Mouse (Mus musculus): ENCODE measurements around the gene Cdk2ap2.

Gene Cdk2ap2

GRCm38 (mm10) chr19:4094774-4095303 is 2.1 kb upstream of the Cdk2ap2 start:
- no peak for DNase-seq (ENCODE audit: low spot score)

- no peak for DNase-seq (ENCODE audit: low spot score)
Observed at GRCm38 (mm10) chr19:4095802-4096201, 1.2 kb upstream of the Cdk2ap2 start.

GRCm38 (mm10) chr19:4097441-4097825 is 451 bp downstream of the Cdk2ap2 start:
- DNase-seq (ENCODE audit: low spot score): peak; percentile 91

- no peak for DNase-seq (ENCODE audit: low spot score)
Observed at GRCm38 (mm10) chr19:4098426-4098825, 1.4 kb downstream of the Cdk2ap2 start.

DNA sequence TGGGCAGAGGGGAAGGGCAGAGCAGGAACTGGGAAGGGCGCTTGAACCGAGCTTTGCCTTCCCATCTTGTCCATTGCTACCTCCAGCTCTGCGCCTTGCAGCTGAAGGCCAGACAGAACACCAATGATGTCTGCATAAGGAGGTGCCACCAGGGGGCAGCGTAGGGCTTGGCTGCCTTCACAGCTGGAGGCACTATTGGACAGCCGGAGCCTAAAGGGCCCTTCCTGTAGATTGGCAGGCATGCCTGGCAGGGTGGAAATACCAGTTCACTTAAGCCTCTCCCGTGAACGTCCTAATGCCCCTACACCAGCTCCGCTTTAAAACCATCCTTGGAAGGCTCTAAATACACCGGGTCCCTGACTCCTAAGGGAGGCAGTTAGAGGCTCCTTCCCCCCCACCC is 2.1 kb downstream of the Cdk2ap2 start:
- DNase-seq (ENCODE audit: low spot score): peak; percentile 95

DNA sequence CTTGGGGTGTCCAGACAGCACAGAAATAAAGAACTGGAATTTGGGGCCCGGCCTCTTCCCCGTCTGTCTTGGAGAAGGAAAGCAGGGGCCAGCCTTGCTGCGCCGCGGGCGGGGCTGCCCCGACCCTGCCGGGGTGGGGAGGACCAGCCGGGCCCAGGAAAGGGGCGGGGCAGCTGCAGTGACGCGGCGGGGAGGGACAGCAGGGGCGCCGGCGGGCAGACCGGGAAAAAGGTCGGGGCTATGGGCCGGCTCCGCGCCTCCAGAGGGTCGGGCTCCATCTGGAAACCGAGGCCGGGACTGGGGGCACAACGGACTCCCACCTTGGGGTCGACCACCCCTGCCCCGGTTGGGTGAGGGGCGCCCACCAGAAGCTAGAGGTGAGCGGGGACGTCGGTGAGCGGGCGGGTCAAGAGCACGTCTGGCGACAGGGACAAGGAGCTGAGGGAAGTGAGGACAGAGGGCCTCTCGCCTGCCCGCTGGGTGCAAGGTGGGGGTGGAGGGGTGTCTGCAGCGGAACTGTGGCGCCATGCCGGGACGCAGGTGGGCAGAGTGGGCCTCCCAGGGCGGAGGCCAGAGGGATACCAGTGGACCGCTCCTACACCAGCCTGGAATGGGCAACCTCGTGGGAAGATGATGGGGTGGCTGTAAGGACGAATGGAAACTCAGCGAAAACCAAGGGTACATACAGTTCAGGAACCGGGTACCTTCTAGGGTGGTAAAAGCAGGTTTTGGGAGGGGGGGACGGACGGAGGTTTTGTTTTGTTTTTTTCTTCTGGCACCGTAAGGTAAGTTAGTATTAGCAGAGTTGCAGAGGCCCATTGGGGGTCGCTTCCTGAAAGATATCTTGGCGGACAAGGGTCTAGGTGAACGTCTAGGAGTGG is 3.1 kb downstream of the Cdk2ap2 start, which contains the start of gene Pitpnm1:
TSS of gene Pitpnm1 (plus strand) at position 162 of the 881 bp plus-strand sequence.
- peak; percentile 83 for DNase-seq (ENCODE audit: low spot score)

- DNase-seq (ENCODE audit: low spot score): no peak
Observed at GRCm38 (mm10) chr19:4100718-4101261, 3.8 kb downstream of the Cdk2ap2 start.

DNA sequence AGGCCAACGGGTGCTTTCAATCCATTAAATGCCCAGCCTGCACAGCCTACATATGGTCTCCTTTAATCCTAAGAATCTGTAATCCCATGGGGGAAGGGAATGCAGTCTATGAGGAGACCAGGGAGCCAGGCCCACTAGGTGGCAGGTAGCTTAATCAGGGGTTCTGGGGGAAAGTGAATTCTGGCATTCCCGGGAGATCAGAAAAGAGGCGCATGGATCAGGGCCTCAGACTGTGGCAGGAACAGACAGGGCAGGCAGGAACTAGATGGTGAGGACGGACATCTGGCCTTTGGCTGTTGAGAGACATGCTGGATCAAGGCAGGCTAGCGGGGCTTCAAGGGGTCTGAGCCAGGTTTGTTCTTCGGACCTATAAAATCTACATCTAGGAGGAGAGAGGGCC is 4.5 kb downstream of the Cdk2ap2 start:
- no peak for DNase-seq (ENCODE audit: low spot score)

DNA sequence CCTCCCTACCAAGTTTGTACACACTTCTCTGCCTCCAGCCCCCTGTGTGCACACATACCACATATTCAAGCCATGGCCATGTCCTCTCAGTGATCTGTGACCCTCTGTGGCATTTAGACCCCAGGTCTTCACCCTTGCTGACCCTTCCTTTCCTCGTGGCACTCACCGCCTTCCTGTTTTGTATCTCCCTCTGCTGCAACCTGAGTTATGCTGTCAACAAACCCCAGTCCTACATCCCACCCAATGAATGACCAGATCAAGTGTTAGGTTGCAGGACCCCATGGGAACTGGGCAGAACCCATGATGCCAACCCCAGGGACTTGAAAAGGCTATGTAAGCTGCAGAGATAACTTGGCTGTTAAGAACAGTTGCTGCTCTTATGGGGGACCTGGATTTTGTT is 5.1 kb downstream of the Cdk2ap2 start:
- DNase-seq (ENCODE audit: low spot score): no peak

DNA sequence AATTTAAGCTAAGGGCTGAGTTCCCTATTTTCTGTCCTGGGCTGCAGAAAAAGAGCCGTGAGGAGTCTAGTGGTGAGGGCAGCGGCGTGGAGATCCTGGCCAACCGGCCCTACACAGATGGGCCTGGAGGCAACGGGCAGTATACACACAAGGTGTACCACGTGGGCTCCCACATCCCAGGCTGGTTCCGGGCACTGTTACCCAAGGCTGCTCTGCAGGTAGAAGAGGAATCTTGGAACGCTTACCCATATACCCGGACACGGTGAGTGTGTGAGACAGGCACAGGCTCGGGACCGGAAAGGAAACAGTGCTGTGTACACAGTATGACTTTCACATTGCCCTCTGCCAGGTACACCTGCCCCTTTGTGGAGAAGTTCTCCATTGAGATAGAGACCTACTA is 5.6 kb downstream of the Cdk2ap2 start:
- DNase-seq (ENCODE audit: low spot score): no peak

DNA sequence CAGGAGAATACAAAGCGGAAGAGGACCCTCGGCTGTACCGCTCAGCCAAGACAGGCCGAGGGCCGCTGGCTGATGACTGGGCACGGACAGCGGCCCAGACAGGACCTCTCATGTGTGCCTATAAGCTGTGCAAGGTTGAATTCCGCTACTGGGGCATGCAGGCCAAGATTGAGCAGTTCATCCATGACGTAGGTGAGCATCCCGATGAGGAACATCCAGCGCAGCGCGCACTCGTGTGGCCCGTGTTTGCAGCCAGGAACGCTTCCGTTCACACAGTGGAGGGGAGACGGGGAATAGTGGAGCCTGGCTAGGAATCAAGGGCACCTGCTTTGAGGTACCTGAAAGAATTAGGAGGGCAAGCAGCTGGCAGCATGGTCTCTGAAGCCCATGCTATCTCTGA is 6.3 kb downstream of the Cdk2ap2 start:
- DNase-seq (ENCODE audit: low spot score): no peak

- no peak for DNase-seq (ENCODE audit: low spot score)
Observed at GRCm38 (mm10) chr19:4103792-4104191, 6.8 kb downstream of the Cdk2ap2 start.

DNA sequence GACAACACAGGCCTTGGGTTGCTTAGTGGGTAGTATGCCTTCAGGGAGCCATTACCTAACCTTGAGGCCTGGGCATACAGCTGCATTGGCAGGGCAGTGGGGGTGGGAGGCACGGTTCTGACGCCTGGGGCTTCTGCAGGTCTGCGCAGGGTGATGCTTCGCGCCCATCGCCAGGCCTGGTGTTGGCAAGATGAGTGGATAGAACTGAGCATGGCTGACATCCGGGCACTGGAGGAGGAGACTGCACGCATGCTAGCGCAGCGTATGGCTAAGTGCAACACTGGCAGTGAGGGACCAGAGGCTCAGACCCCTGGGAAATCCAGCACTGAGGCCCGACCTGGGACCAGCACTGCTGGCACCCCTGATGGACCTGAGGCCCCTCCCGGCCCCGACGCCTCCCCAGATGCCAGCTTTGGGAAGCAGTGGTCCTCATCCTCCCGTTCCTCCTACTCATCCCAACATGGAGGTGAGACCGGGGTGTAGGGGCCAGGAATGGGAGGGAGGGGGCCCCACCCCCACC is 7.8 kb downstream of the Cdk2ap2 start:
- no peak for DNase-seq (ENCODE audit: low spot score)

DNA sequence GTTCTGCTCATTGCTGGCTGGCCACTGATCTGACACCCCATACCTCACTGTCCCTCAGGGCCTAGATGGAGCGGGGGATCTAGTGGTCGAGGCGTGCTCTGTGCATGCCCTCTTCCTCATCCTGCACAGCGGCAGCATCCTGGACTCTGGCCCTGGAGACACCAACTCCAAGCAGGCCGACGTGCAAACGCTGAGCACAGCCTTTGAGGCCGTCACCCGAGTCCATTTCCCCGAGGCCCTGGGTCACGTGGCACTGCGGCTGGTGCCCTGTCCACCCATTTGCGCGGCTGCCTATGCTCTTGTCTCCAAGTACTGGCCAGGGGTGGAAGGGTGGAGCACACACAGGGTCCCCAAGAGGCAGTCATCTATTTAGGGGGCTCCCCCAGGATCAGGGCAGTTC is 9.7 kb downstream of the Cdk2ap2 start:
- DNase-seq (ENCODE audit: low spot score): no peak

- DNase-seq (ENCODE audit: low spot score): no peak
Observed at GRCm38 (mm10) chr19:4108535-4108934, 11.6 kb downstream of the Cdk2ap2 start.

GRCm38 (mm10) chr19:4112063-4112960 is 15.3 kb downstream of the Cdk2ap2 start:
- no peak for DNase-seq (ENCODE audit: low spot score)

DNA sequence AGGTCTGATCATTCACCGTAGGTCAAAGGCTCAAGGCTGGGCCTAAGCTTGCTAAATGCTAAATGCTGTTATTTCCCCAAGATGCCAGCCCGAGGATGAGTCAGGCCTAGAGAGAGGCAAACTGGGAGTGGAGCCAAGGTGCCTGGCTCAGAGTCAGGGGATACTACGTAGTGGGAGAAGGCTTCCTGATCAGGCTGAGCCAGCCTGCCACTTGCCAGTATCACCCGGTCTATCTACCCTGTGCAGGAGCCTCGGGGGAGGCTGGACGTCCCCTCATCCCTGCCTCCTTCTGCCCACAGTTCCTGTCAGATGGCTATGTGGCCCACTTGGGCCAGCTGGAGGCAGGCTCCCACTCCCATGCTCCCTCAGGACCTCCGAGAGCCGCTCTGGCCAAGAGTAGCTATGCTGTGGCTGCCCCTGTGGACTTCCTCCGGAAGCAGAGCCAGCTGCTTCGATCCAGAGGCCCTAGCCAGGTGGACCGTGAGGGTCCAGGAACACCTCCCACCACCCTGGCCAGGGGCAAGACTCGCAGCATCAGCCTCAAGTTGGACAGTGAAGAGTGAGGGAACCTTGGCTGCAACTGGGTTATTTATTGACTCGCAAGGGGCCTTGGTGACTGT is 16.3 kb downstream of the Cdk2ap2 start:
- DNase-seq (ENCODE audit: low spot score): peak; percentile 74

DNA sequence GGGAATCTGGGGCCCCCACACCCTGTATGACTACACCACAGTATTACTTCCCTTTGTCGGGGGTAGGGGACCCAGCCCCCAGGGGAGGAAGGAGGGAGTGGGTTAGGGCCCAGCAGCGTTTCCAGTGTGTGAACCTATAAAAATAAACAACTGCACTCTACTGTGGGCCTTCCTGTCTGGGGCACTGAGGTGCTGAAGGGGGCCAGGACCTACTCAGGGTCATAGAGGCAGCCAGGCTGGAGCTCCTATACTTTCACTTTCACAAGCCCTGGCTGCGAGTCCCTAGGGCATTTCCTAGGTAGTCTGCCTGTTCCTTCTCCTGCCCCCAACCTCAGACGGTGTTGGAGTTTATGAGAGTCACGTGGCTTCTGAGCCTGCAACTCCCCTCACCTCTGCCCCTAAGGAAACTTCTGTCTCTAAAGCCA is 16.8 kb downstream of the Cdk2ap2 start:
- peak; percentile 61 for DNase-seq (ENCODE audit: low spot score)

DNA sequence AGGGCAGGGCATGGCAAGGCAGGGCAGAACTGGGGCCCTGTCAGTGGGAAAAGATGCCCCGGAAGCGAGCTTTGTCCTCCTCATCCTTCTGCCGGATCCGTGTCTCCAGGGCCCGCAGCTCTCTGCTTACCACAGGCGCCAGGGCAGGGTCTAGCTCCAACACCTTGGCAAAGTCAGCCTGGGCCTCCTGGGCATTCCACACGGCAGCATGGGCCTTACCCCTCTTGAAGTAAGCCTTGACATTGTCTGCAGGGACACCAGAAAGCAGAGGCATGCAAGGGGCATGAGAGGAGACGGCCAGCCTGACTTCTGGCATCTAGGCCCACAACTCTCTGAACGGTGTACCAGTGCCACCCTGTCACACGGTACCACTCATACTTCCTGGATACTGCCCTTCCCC is 17.6 kb downstream of the Cdk2ap2 start:
- no peak for DNase-seq (ENCODE audit: low spot score)

- DNase-seq (ENCODE audit: low spot score): no peak
Observed at GRCm38 (mm10) chr19:4115144-4115543, 18.2 kb downstream of the Cdk2ap2 start.

- no peak for DNase-seq (ENCODE audit: low spot score)
Observed at GRCm38 (mm10) chr19:4115816-4116215, 18.8 kb downstream of the Cdk2ap2 start.

- DNase-seq (ENCODE audit: low spot score): no peak
Observed at GRCm38 (mm10) chr19:4117006-4117405, 20.0 kb downstream of the Cdk2ap2 start.

Measured in lung, postnatal 25 days (tissue).